Mouse (Mus musculus) limb, embryonic 15.5 days (tissue): ENCODE measurements around the gene Fignl2. TPM values are rescaled to one million over a fixed set of nuclear protein-coding genes. Genes with fewer than 3 reads are reported as not detected.

Experiments
- ATAC-seq: fragments of 200-750 bp; cut with Nextera tagmentation; 2 replicates; pipeline ENCODE4 v1.8.0; 2017; ENCODE audit warnings: low read depth, moderate TSS enrichment; ENCODE audit not compliant: insufficient number of reproducible peaks, low FRiP score, low TSS enrichment
- H3K27ac ChIP-seq: fragments of 300-500 bp; sonication (generic); 2 replicates; pipeline ENCODE4 v1.5.1; 2015; ENCODE audit warnings: moderate library complexity, mild to moderate bottlenecking, inconsistent platforms
- H3K27me3 ChIP-seq: fragments of 300-500 bp; sonication (generic); 2 replicates; pipeline ENCODE4 v1.6.1; 2015; ENCODE audit warnings: inconsistent platforms
- H3K36me3 ChIP-seq: fragments of 300-500 bp; sonication (generic); 2 replicates; pipeline ENCODE4 v1.6.1; 2015; ENCODE audit warnings: inconsistent platforms
- H3K4me1 ChIP-seq: fragments of 300-500 bp; sonication (generic); 2 replicates; pipeline ENCODE4 v1.6.1; 2015; ENCODE audit warnings: inconsistent platforms
- H3K4me2 ChIP-seq: fragments of 300-500 bp; sonication (generic); 2 replicates; pipeline ENCODE4 v1.6.1; 2015; ENCODE audit warnings: mild to moderate bottlenecking, inconsistent platforms
- H3K4me3 ChIP-seq: fragments of 300-500 bp; sonication (generic); 2 replicates; pipeline ENCODE4 v1.5.1; 2015; ENCODE audit warnings: mild to moderate bottlenecking, inconsistent platforms
- H3K9ac ChIP-seq: fragments of 300-500 bp; sonication (generic); 2 replicates; pipeline ENCODE4 v1.6.1; 2015; ENCODE audit warnings: inconsistent platforms
- H3K9me3 ChIP-seq: fragments of 300-500 bp; sonication (generic); 2 replicates; pipeline ENCODE4 v1.6.1; 2016; ENCODE audit warnings: inconsistent platforms
- WGBS: fragments of 180-500 bp; shearing (Covaris S2); methylation state at CpG from one replicate; pipeline ENCODE4 v1.1.7; 2015; 5-methylcytosine and 5-hydroxymethylcytosine counted together
- polyA plus RNA-seq: library from polyadenylated mRNA; unstranded; fragments of >200 nt; fragmentation: Nextera tagmentation; extraction: Ambion mirVana; gene quantifications from 2 replicates; pipeline ENCODE4 v1.2.1, GENCODE M21; 2015

Fignl2 gene
- polyA plus RNA-seq, 1 experiment from 2014 or later, result 0.12 TPM

GRCm38 (mm10) chr15:101059570-101060279 lies 18.6 kb downstream of the Fignl2 start:
- H3K4me1 ChIP-seq, result peaks cover 12% of the 10 kb centered on the region
- H3K9me3 ChIP-seq, result no peaks in the 10 kb centered on the region
- WGBS, result 60% methylated on average over 9 of the region's 9 CpGs
- peaks cover 11% of the 10 kb centered on the region for H3K27me3 ChIP-seq
- H3K4me2 ChIP-seq, result no peak overlapping the region
- no peaks in the 10 kb centered on the region for H3K36me3 ChIP-seq
- no peak overlapping the region for H3K4me3 ChIP-seq
- H3K27ac ChIP-seq, result no peak overlapping the region
- no peak for ATAC-seq
- no peak overlapping the region for H3K9ac ChIP-seq

- Histone ChIP-seq H3K27ac (no peak overlapping the region), H3K27me3 (peaks cover 44% of the 10 kb centered on the region), H3K4me2 (no peak overlapping the region), H3K4me3 (no peak overlapping the region), H3K9ac (no peak overlapping the region), H3K4me1 (peaks cover 25% of the 10 kb centered on the region), H3K9me3 (no peaks in the 10 kb centered on the region), H3K36me3 (no peaks in the 10 kb centered on the region)
- WGBS, result 42% methylated on average over 10 of the region's 10 CpGs
- peak; percentile 53; the same call in 1 of the 2 replicates for ATAC-seq
Measured at GRCm38 (mm10) chr15:101056225-101056624, 22.1 kb downstream of the Fignl2 start.

- peaks cover 59% of the 10 kb centered on the region for H3K27me3 ChIP-seq
- no peaks in the 10 kb centered on the region for H3K9me3 ChIP-seq
- 77% methylated on average over 10 of the region's 10 CpGs for WGBS
Measured at GRCm38 (mm10) chr15:101054541-101054940, 23.8 kb downstream of the Fignl2 start.

GRCm38 (mm10) chr15:101053832-101054459 lies 24.4 kb downstream of the Fignl2 start:
- Histone ChIP-seq H3K4me3 (peak overlapping the region; percentile 48), H3K4me1 (peaks cover 16% of the 10 kb centered on the region), H3K27me3 (peaks cover 59% of the 10 kb centered on the region), H3K4me2 (peak overlapping the region; percentile 89), H3K36me3 (no peaks in the 10 kb centered on the region), H3K9ac (peak overlapping the region; percentile 35), H3K9me3 (no peaks in the 10 kb centered on the region), H3K27ac (no peak overlapping the region)
- ATAC-seq, result no peak
- 14% methylated on average over 59 of the region's 65 CpGs for WGBS

More at GRCm38 (mm10) chr15:101054541-101054940, 23.8 kb downstream of the Fignl2 start:
- ATAC-seq, result no peak
- Histone ChIP-seq H3K9ac (no peak overlapping the region), H3K4me3 (no peak overlapping the region), H3K36me3 (no peaks in the 10 kb centered on the region), H3K4me2 (no peak overlapping the region), H3K4me1 (peaks cover 17% of the 10 kb centered on the region), H3K27ac (no peak overlapping the region)

- Histone ChIP-seq H3K9me3 (no peaks in the 10 kb centered on the region), H3K27ac (no peak overlapping the region), H3K9ac (0 out of 2 replicates have a peak overlapping the region, but pooled peaks have one; percentile 35), H3K36me3 (no peaks in the 10 kb centered on the region), H3K4me2 (peak overlapping the region; percentile 89), H3K4me3 (peak overlapping the region; percentile 48), H3K27me3 (peaks cover 69% of the 10 kb centered on the region), H3K4me1 (peaks cover 16% of the 10 kb centered on the region)
- no peak for ATAC-seq
- 19% methylated on average over 118 of the region's 120 CpGs for WGBS
Measured at GRCm38 (mm10) chr15:101052560-101053501, 25.5 kb downstream of the Fignl2 start.

- WGBS, result 76% methylated on average over 10 of the region's 10 CpGs
- ATAC-seq, result no peak
- peaks cover 79% of the 10 kb centered on the region for H3K27me3 ChIP-seq
Measured at GRCm38 (mm10) chr15:101051869-101052268, 26.5 kb downstream of the Fignl2 start.

GRCm38 (mm10) chr15:101048338-101048896 lies 29.9 kb downstream of the Fignl2 start:
- Histone ChIP-seq H3K36me3 (no peaks in the 10 kb centered on the region), H3K4me3 (no peak overlapping the region), H3K4me1 (peaks cover 26% of the 10 kb centered on the region), H3K27me3 (peaks cover 88% of the 10 kb centered on the region), H3K9ac (no peak overlapping the region), H3K9me3 (no peaks in the 10 kb centered on the region), H3K4me2 (no peak overlapping the region), H3K27ac (no peak overlapping the region)
- no peak for ATAC-seq
- 46% methylated on average over 5 of the region's 5 CpGs for WGBS

More at GRCm38 (mm10) chr15:101051869-101052268, 26.5 kb downstream of the Fignl2 start:
- H3K36me3 ChIP-seq, result no peaks in the 10 kb centered on the region
- H3K4me2 ChIP-seq, result no peak overlapping the region
- H3K9ac ChIP-seq, result no peak overlapping the region
- peaks cover 23% of the 10 kb centered on the region for H3K4me1 ChIP-seq
- no peak overlapping the region for H3K4me3 ChIP-seq
- no peak overlapping the region for H3K27ac ChIP-seq
- H3K9me3 ChIP-seq, result no peaks in the 10 kb centered on the region

GRCm38 (mm10) chr15:101047194-101047555 lies 31.2 kb downstream of the Fignl2 start, which contains the start of gene Gm47841:
Gene Gm47841, minus strand, starts transcription at chr15:101047397.
- no peaks in the 10 kb centered on the region for H3K36me3 ChIP-seq
- peaks cover 84% of the 10 kb centered on the region for H3K27me3 ChIP-seq
- peak within 1 kb of the TSS; percentile 51 for H3K4me3 ChIP-seq
- peak within 1 kb of the TSS; percentile 99 for H3K4me2 ChIP-seq
- peaks cover 18% of the 10 kb centered on the region for H3K4me1 ChIP-seq
- no peaks in the 10 kb centered on the region for H3K9me3 ChIP-seq
- ATAC-seq, result no peak
- no peak within 1 kb of the TSS for H3K27ac ChIP-seq
- 2% methylated on average over 23 of the region's 23 CpGs for WGBS
- peak within 1 kb of the TSS; percentile 37; the same call in 1 of the 2 replicates for H3K9ac ChIP-seq

GRCm38 (mm10) chr15:101046527-101047193 lies 31.7 kb downstream of the Fignl2 start:
- H3K4me1 ChIP-seq, result peaks cover 18% of the 10 kb centered on the region
- H3K27me3 ChIP-seq, result peaks cover 83% of the 10 kb centered on the region
- under 1% methylated on average over 76 of the region's 77 CpGs for WGBS
- peak; percentile 18; the same call in 1 of the 2 replicates for ATAC-seq
- peak overlapping the region; percentile 37; the same call in 1 of the 2 replicates for H3K9ac ChIP-seq
- no peaks in the 10 kb centered on the region for H3K9me3 ChIP-seq
- H3K36me3 ChIP-seq, result no peaks in the 10 kb centered on the region
- H3K4me2 ChIP-seq, result peak overlapping the region; percentile 99
- peak overlapping the region; percentile 51 for H3K4me3 ChIP-seq
- no peak overlapping the region for H3K27ac ChIP-seq

- no peak for ATAC-seq
- H3K4me2 ChIP-seq, result peak overlapping the region; percentile 99
- peaks cover 83% of the 10 kb centered on the region for H3K27me3 ChIP-seq
- H3K9ac ChIP-seq, result 0 out of 2 replicates have a peak overlapping the region, but pooled peaks have one; percentile 37
- H3K36me3 ChIP-seq, result no peaks in the 10 kb centered on the region
- WGBS, result 3% methylated on average over 41 of the region's 43 CpGs
- H3K9me3 ChIP-seq, result no peaks in the 10 kb centered on the region
- peaks cover 18% of the 10 kb centered on the region for H3K4me1 ChIP-seq
- no peak overlapping the region for H3K27ac ChIP-seq
- peak overlapping the region; percentile 51 for H3K4me3 ChIP-seq
Measured at GRCm38 (mm10) chr15:101046039-101046526, 32.3 kb downstream of the Fignl2 start.
